Mouse (Mus musculus) limb, embryonic 15.5 days (tissue): ENCODE results near the gene Prph2. TPM values are rescaled to one million over a fixed set of nuclear protein-coding genes. Genes with fewer than 3 reads are reported as not detected.

Experiments
- ATAC-seq: fragments of 200-750 bp; cut with Nextera tagmentation; 2 replicates; pipeline ENCODE4 v1.8.0; 2017; ENCODE audit warnings: low read depth, moderate TSS enrichment; ENCODE audit not compliant: insufficient number of reproducible peaks, low FRiP score, low TSS enrichment
- H3K27ac ChIP-seq: fragments of 300-500 bp; sonication (generic); 2 replicates; pipeline ENCODE4 v1.5.1; 2015; ENCODE audit warnings: moderate library complexity, mild to moderate bottlenecking, inconsistent platforms
- H3K27me3 ChIP-seq: fragments of 300-500 bp; sonication (generic); 2 replicates; pipeline ENCODE4 v1.6.1; 2015; ENCODE audit warnings: inconsistent platforms
- H3K36me3 ChIP-seq: fragments of 300-500 bp; sonication (generic); 2 replicates; pipeline ENCODE4 v1.6.1; 2015; ENCODE audit warnings: inconsistent platforms
- H3K4me1 ChIP-seq: fragments of 300-500 bp; sonication (generic); 2 replicates; pipeline ENCODE4 v1.6.1; 2015; ENCODE audit warnings: inconsistent platforms
- H3K4me2 ChIP-seq: fragments of 300-500 bp; sonication (generic); 2 replicates; pipeline ENCODE4 v1.6.1; 2015; ENCODE audit warnings: mild to moderate bottlenecking, inconsistent platforms
- H3K4me3 ChIP-seq: fragments of 300-500 bp; sonication (generic); 2 replicates; pipeline ENCODE4 v1.5.1; 2015; ENCODE audit warnings: mild to moderate bottlenecking, inconsistent platforms
- H3K9ac ChIP-seq: fragments of 300-500 bp; sonication (generic); 2 replicates; pipeline ENCODE4 v1.6.1; 2015; ENCODE audit warnings: inconsistent platforms
- H3K9me3 ChIP-seq: fragments of 300-500 bp; sonication (generic); 2 replicates; pipeline ENCODE4 v1.6.1; 2016; ENCODE audit warnings: inconsistent platforms
- WGBS: fragments of 180-500 bp; shearing (Covaris S2); methylation state at CpG from one replicate; pipeline ENCODE4 v1.1.7; 2015; 5-methylcytosine and 5-hydroxymethylcytosine counted together
- polyA plus RNA-seq: library from polyadenylated mRNA; unstranded; fragments of >200 nt; fragmentation: Nextera tagmentation; extraction: Ambion mirVana; gene quantifications from 2 replicates; pipeline ENCODE4 v1.2.1, GENCODE M21; 2015

Prph2 gene
- polyA plus RNA-seq, 1 experiment from 2014 or later = not detected

DNA sequence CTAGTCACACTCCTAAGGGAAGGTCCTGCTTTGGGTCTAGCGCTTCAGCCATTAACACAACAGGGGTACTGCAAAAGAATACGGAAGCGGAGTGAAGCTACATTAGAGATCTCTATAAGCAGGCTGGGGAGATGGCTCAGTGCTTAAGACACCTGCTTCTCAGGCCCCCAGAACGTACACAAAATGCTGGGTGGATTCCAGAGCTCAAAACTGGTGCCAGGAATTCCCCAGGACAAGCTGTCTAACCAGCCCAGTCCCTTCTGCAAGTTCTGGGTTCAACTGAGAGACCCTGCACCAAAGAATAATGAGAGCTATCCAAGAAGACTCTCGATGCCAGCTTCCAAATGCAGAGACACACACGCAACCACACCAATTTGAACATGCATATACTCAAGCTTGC lies 28.5 kb upstream of the Prph2 start:
- no peak overlapping the region for H3K27ac ChIP-seq

DNA sequence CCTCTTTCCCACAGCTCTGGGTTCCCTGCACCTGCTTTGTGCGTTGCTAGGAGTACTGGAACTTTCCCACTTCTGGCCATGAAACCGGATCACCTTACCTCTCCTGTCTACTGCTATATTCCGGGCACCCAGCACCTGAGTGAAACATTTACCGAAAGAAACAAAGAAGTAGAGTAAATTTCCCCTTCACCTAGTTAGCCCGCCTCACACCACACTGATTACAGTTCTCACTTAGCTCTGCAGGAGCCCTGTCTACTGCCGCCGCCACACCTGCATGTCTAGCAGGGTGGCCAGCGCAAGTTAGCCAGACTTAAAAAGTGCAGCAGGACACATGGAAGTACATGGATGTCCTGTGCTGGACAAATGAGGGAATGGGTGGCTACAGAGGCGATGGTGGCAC lies 27.2 kb upstream of the Prph2 start:
- Histone ChIP-seq H3K36me3 (no peaks in the 10 kb centered on the region), H3K27me3 (no peaks in the 10 kb centered on the region), H3K27ac (no peak overlapping the region), H3K4me3 (no peak overlapping the region), H3K4me2 (no peak overlapping the region), H3K9me3 (no peaks in the 10 kb centered on the region), H3K4me1 (peaks cover 14% of the 10 kb centered on the region), H3K9ac (no peak overlapping the region)
- 82% methylated on average over 9 of the region's 9 CpGs for WGBS
- ATAC-seq = no peak

More for the DNA sequence above, 28.5 kb upstream of the Prph2 start:
- WGBS = 80% methylated on average over 6 of the region's 6 CpGs
- ATAC-seq = no peak
- Histone ChIP-seq H3K4me2 (no peak overlapping the region), H3K9me3 (no peaks in the 10 kb centered on the region), H3K9ac (no peak overlapping the region), H3K4me3 (no peak overlapping the region), H3K4me1 (peaks cover 14% of the 10 kb centered on the region), H3K36me3 (no peaks in the 10 kb centered on the region), H3K27me3 (no peaks in the 10 kb centered on the region)

- H3K9ac ChIP-seq = no peak overlapping the region
- H3K27ac ChIP-seq = no peak overlapping the region
- H3K4me1 ChIP-seq = peaks cover 14% of the 10 kb centered on the region
- H3K27me3 ChIP-seq = no peaks in the 10 kb centered on the region
- no peaks in the 10 kb centered on the region for H3K9me3 ChIP-seq
- no peaks in the 10 kb centered on the region for H3K36me3 ChIP-seq
- no peak overlapping the region for H3K4me2 ChIP-seq
- WGBS = 91% methylated on average over 6 of the region's 6 CpGs
- no peak overlapping the region for H3K4me3 ChIP-seq
- no peak for ATAC-seq
These were observed 25.5 kb upstream of the Prph2 start for GRCm38 (mm10) chr17:46884766-46885165.

DNA sequence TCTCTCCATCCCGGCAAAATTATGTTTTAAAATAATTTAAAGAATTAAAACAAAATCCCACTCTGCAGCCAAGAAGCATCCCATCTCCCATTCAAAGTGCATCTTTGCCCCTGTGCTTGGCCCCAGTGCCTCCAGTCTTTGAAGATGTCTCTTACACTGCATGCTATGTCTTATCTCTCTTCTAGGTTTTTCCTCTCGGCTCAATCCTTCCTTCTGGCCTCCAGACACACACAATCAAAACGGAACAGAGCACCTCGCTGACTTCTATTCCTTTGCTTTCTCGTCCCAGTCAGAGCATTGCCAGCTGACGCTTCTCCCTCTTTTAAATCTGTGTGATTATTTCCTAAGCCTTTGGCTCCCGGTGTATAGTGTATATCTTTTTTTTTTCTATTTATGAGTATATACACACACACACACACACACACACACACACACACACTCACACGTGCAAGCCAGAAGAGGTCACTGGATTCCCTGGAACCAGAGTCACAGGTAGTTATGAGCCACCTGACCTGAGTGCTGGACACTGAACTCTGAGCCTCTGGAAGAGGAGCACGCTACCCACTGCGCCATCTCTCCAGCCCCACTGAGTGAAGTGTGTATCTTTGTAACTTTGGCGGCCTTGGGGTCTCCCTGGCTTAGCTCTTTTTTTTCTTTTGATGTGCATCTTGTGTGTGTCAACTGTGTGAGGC lies 24.9 kb upstream of the Prph2 start:
- H3K4me2 ChIP-seq = no peak overlapping the region; the same call in 1 of the 2 replicates
- no peaks in the 10 kb centered on the region for H3K27me3 ChIP-seq
- no peaks in the 10 kb centered on the region for H3K9me3 ChIP-seq
- WGBS = 75% methylated on average over 11 of the region's 11 CpGs
- peaks cover 10% of the 10 kb centered on the region for H3K4me1 ChIP-seq
- no peak for ATAC-seq
- no peak overlapping the region for H3K9ac ChIP-seq
- H3K27ac ChIP-seq = no peak overlapping the region
- H3K4me3 ChIP-seq = no peak overlapping the region
- no peaks in the 10 kb centered on the region for H3K36me3 ChIP-seq

DNA sequence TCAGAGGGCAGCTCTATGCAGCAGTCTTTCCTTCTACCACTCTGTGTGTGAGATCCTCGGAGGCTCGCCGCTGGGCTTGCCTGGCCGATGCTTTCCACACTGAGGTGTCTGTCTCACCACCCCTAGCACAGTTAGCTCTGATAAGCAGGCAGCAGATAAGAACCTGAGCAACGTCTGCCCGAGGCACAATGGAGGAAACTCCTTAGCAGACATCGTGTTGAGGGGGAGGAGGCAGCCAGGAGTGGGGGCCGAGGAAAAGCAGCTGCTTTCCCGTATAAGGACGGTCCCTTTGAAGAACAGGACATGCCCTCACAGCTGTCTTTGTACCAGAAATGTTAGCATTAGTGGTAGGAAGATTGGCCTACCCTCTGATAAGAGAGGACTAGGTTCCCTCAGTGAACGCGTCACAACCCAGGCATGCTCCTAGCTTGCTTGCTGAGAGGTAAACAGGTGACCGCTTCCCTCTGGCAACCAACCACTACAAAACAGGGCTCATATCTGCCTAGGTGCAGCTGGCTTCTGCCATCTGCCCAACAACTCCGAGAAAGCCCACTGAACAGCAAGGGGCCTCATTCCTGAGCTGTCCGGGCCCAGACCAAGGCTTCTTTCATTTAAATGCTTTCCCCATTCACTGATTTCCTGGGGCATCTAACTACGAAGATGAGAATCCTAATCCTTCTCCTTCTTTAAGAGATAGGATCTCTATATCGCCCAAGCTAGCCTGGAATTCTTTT lies 24.2 kb upstream of the Prph2 start:
- peaks cover 10% of the 10 kb centered on the region for H3K4me1 ChIP-seq
- H3K4me3 ChIP-seq = no peak overlapping the region
- no peak overlapping the region for H3K4me2 ChIP-seq
- H3K9ac ChIP-seq = no peak overlapping the region
- H3K9me3 ChIP-seq = no peaks in the 10 kb centered on the region
- no peaks in the 10 kb centered on the region for H3K36me3 ChIP-seq
- WGBS = 44% methylated on average over 17 of the region's 17 CpGs
- no peak overlapping the region for H3K27ac ChIP-seq
- H3K27me3 ChIP-seq = no peaks in the 10 kb centered on the region
- ATAC-seq = no peak

DNA sequence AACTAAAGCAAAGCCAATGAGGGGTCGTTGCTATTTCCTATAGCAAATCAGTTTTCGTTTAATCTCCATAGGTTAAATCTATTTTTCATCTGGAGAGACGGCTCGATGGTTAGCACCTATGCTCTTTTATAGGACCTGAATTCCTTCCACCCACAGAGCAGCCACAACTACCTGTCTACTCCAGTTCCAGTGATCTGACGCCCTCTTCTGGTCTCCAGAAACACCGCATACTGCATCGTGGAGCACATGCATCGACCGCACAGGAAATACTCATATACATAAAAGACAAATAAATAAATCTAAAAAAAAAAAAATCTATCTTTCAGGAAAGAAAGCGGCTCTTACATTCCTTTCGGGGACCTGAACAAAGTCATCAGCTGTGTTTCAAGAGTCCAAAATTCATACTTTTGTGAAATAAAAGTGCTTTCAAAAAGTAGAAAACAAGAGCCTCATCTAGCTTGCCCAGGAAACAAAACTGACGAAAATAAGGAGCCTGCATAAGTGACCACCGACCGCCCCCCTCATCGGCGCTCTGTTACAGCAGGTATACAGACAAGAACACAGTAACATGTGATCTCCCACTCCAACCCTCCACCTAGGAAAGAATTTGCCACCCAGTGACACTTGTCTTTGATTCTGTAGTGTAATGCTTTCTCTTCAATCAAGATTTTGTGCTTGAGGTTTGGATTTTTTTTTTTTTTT lies 21.6 kb upstream of the Prph2 start:
- peak overlapping the region; percentile 98 for H3K27ac ChIP-seq
- peak overlapping the region; percentile 95 for H3K4me3 ChIP-seq
- H3K4me2 ChIP-seq = peak overlapping the region; percentile 81
- no peaks in the 10 kb centered on the region; the same call in 1 of the 2 replicates for H3K36me3 ChIP-seq
- ATAC-seq = no peak
- H3K4me1 ChIP-seq = peaks cover 30% of the 10 kb centered on the region
- H3K9ac ChIP-seq = peak overlapping the region; percentile 61
- no peaks in the 10 kb centered on the region for H3K9me3 ChIP-seq
- H3K27me3 ChIP-seq = no peaks in the 10 kb centered on the region
- WGBS = 25% methylated on average over 16 of the region's 16 CpGs

GRCm38 (mm10) chr17:46889450-46890084 lies 20.7 kb upstream of the Prph2 start:
- Histone ChIP-seq H3K4me2 (peak overlapping the region; percentile 81), H3K9ac (peak overlapping the region; percentile 61), H3K9me3 (no peaks in the 10 kb centered on the region), H3K27ac (peak overlapping the region; percentile 98), H3K27me3 (no peaks in the 10 kb centered on the region), H3K4me3 (peak overlapping the region; percentile 95), H3K36me3 (no peaks in the 10 kb centered on the region; the same call in 1 of the 2 replicates), H3K4me1 (peaks cover 30% of the 10 kb centered on the region)
- WGBS = under 1% methylated on average over 44 of the region's 44 CpGs
- peak; percentile 30; the same call in 1 of the 2 replicates for ATAC-seq

GRCm38 (mm10) chr17:46890116-46890815 lies 20.0 kb upstream of the Prph2 start, which contains the start of gene Tbcc:
Tbcc (plus strand) TSS chr17:46890684.
- H3K4me3 ChIP-seq = peak within 1 kb of the TSS; percentile 95
- H3K36me3 ChIP-seq = no peaks in the 10 kb centered on the region; the same call in 1 of the 2 replicates
- peak within 1 kb of the TSS; percentile 83 for H3K4me2 ChIP-seq
- ATAC-seq = peak; percentile 95
- H3K27me3 ChIP-seq = no peaks in the 10 kb centered on the region
- H3K4me1 ChIP-seq = peaks cover 30% of the 10 kb centered on the region
- no peaks in the 10 kb centered on the region for H3K9me3 ChIP-seq
- under 1% methylated on average over 40 of the region's 40 CpGs for WGBS
- peak within 1 kb of the TSS; percentile 98 for H3K27ac ChIP-seq
- peak within 1 kb of the TSS; percentile 86 for H3K9ac ChIP-seq

- Histone ChIP-seq H3K36me3 (no peaks in the 10 kb centered on the region; the same call in 1 of the 2 replicates), H3K27ac (peak overlapping the region; percentile 91), H3K9me3 (no peaks in the 10 kb centered on the region), H3K27me3 (no peaks in the 10 kb centered on the region), H3K4me2 (peak overlapping the region; percentile 83), H3K9ac (peak overlapping the region; percentile 86), H3K4me1 (peaks cover 27% of the 10 kb centered on the region), H3K4me3 (peak overlapping the region; percentile 95)
- WGBS = 2% methylated on average over 64 of the region's 64 CpGs
- ATAC-seq = peak; percentile 17
These were observed 19.2 kb upstream of the Prph2 start for GRCm38 (mm10) chr17:46890843-46891594.

DNA sequence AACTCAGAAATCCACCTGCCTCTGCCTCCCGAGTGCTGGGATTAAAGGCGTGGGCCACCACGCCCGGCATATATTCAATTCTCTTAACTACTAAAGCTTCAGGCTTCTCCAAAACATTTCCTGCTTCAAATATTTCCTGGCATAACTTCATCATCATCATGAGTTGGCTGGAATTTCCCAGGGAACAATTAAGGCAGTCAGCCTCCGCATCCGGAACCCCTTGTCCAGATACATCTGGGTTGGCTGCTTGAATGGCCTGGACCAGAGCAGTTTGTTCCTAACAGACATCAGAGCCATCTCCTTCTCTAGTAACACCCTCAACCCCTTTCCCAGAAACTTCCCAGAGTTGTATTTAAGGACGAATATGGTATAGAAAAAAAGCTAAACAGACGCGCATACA lies 14.8 kb upstream of the Prph2 start:
- H3K9ac ChIP-seq = no peak overlapping the region
- no peak overlapping the region for H3K27ac ChIP-seq
- no peaks in the 10 kb centered on the region for H3K27me3 ChIP-seq
- no peak overlapping the region for H3K4me2 ChIP-seq
- no peak for ATAC-seq
- peaks cover 20% of the 10 kb centered on the region for H3K4me1 ChIP-seq
- H3K9me3 ChIP-seq = no peaks in the 10 kb centered on the region
- H3K4me3 ChIP-seq = no peak overlapping the region
- H3K36me3 ChIP-seq = no peaks in the 10 kb centered on the region; the same call in 1 of the 2 replicates
- WGBS = 87% methylated on average over 9 of the region's 9 CpGs
